Mouse (Mus musculus) bone marrow macrophage, adult 2 months (primary cell): Measurements from ENCODE around the gene Gm12394.
"Not testable (repeated sequence)": the region's sequence is repeated elsewhere in the genome, so short reads cannot be mapped to it uniquely, and the experiment has no call there.

Source experiments
- CTCF ChIP-seq: IDR thresholded peaks from 2 replicates; pipeline ENCODE4 v1.5.1; 2012; ENCODE audit warnings: low read depth, mild to moderate bottlenecking, low read length, moderate library complexity
- POLR2A ChIP-seq: IDR thresholded peaks from 2 replicates; pipeline ENCODE4 v1.6.1; 2012; ENCODE audit warnings: mild to moderate bottlenecking, low read depth, low read length, borderline replicate concordance

GRCm38 (mm10) chr4:42853788-42854187 lies 2.8 kb downstream of the Gm12394 start, which contains the start of gene Fam205a1:
- not testable (repeated sequence) for TF ChIP-seq CTCF, POLR2A
